Mouse (Mus musculus): ENCODE measurements around the gene Isy1. TPM values are rescaled to one million over a fixed set of nuclear protein-coding genes. Genes with fewer than 3 reads are reported as not detected.

Gene Isy1
- polyA plus RNA-seq, 1 experiment from 2014 or later = 50.7 TPM

DNA sequence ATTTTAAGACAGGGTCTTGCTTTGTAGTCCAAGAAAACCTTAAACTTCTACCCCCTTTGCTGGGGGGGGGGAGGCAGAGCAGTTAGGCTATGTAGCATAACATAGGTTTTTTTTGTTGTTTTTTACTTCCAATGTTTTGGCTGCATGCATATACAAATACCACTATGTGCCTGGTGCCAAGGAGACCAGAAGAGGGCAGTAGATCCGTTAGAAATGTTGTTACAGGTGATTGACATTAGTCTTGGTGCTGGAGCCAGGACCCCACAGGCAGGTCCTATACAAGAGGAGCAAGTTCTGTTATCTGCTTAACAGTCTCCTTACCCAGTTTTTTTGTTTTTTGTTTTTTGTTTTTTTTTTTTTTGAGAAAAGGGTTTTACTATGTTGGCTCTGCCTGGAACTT is 3.7 kb upstream of the Isy1 start:
- 24% methylated on average over 1 of the region's 1 CpGs for WGBS
- H3K9me3 ChIP-seq = no peaks in the 10 kb centered on the region
- peaks cover 25% of the 10 kb centered on the region for H3K4me1 ChIP-seq (replicated peaks)
- no peak for DNase-seq (ENCODE audit: low spot score)
- H3K4me3 ChIP-seq = no peak overlapping the region
- H3K27me3 ChIP-seq (ENCODE audit: insufficient read depth, poor library complexity, severe bottlenecking) = no peaks in the 10 kb centered on the region
- H3K36me3 ChIP-seq = peaks cover 61% of the 10 kb centered on the region
- H3K27ac ChIP-seq = no peak overlapping the region

DNA sequence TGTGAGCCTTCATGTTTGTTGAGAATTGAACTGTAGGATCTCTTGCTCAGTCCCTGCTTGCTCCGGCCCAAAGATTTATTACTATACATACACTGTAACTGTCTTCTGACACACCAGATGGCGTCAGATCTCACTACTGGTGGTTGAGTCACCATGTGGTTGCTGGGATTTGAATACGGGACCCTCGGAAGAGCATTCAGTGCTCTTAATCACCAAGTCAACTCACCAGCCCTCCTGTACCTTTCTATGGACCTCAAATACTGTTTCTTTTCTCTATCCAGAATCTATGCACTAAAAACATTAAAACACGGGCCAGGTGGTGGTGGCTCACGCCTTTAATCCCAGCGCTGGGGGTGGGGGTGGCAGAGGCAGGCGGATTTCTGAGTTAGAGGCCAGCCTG is 3.0 kb upstream of the Isy1 start:
- no peaks in the 10 kb centered on the region for H3K9me3 ChIP-seq
- no peak overlapping the region for H3K4me3 ChIP-seq
- 86% methylated on average over 8 of the region's 8 CpGs for WGBS
- peaks cover 24% of the 10 kb centered on the region for H3K4me1 ChIP-seq (replicated peaks)
- no peak overlapping the region for H3K27ac ChIP-seq
- no peak for DNase-seq (ENCODE audit: low spot score)
- no peaks in the 10 kb centered on the region for H3K27me3 ChIP-seq (ENCODE audit: insufficient read depth, poor library complexity, severe bottlenecking)
- peaks cover 58% of the 10 kb centered on the region for H3K36me3 ChIP-seq

DNA sequence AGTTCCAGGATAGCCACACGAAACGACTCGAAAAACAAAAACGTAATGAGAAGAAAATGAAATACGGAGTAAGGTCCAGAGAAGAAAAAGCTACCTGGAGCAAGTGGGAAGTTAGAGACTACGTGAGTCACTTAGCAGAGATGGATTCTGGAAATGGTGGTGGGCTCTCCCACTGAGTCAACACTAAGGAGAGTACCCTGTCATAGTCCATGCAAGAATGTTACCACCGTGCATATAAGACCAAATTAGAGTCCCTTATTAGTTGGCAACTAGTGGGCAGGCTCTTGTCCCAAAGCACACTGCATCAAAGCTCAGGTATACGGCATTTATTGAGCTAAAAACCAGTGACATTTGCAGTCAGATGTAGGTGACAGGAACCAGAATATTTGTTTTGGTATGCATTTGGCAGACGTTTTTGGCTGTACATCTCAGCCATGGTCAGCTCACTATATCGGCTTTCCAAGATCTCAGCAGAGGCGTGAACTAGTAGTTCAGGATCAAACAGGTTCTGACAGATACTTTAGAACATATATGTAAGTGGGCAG is 1.3 kb upstream of the Isy1 start:
- Histone ChIP-seq H3K27ac (no peak overlapping the region), H3K4me3 (no peak overlapping the region), H3K9me3 (no peaks in the 10 kb centered on the region), H3K4me1 (replicated peaks) (peaks cover 23% of the 10 kb centered on the region), H3K36me3 (peaks cover 56% of the 10 kb centered on the region), H3K27me3 (ENCODE audit: insufficient read depth, poor library complexity, severe bottlenecking) (no peaks in the 10 kb centered on the region)
- 64% methylated on average over 11 of the region's 11 CpGs for WGBS
- no peak for DNase-seq (ENCODE audit: low spot score)

DNA sequence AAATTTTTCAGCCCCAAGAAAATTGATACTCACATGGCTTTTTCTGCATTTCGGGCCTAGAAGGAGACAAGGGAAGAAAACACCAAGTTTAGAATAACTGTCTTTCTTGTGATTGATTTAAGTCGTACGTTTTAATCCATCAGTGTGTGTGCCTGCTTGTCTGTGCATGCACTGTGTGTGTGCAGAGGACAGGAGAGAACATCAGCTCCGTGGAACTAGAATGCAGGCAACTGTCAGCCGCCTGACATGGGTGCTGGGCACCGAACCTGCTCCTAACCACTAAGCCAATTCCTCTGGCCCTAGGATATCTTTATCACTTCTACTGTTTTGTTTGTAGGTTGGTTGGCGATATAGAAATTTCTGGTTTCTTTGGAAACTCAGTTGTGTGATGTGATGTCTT is 2.9 kb downstream of the Isy1 start, which contains the start of gene Gm45140:
TSS of gene Gm45140 (minus strand) at position 101 of the 400 bp plus-strand sequence.
- peaks cover 23% of the 10 kb centered on the region for H3K4me1 ChIP-seq (replicated peaks)
- peaks cover 56% of the 10 kb centered on the region for H3K36me3 ChIP-seq
- H3K9me3 ChIP-seq = no peaks in the 10 kb centered on the region
- DNase-seq (ENCODE audit: low spot score) = no peak
- no peak within 1 kb of the TSS for H3K27ac ChIP-seq
- WGBS = 95% methylated on average over 7 of the region's 7 CpGs
- H3K4me3 ChIP-seq = no peak within 1 kb of the TSS
- no peaks in the 10 kb centered on the region for H3K27me3 ChIP-seq (ENCODE audit: insufficient read depth, poor library complexity, severe bottlenecking)

DNA sequence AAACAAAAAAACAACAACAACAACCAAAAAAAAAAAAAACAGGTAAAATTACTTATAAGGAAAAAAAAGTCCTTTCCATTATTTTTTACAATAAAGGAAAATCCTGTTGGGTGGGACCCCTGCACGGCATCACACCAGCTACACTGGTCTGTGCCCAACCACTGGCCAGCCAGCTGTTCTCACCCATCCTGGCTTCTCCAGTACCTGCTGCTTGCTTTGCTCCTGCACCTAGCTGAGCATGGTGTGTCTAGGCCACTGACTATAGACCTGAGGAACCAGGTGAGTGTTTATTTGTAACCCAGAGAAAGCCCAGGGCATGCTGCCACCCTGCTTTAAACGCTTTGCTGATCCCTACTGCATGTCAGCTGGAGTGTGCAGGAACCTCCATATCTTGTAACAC is 18.2 kb downstream of the Isy1 start:
- WGBS = 94% methylated on average over 2 of the region's 2 CpGs

DNA sequence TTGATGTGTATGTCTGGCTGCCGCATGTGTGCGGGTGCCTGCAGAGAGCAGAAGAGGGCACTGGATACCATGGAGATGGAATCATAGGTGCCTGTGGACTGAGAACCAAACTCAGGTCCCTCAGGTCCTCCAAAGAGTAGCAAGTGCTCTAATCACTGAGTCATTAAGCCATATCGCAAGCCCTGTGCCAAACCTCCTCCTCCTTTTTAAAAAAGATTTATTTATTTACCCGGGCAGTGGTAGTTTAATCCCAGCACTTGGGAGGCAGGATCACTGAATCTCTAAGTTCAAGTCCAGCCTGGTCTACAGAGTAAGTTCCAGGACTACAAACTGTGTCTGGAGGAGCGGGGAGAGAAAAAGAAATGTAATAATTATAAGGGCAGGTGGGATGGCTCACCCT is 24.1 kb downstream of the Isy1 start:
- H3K36me3 ChIP-seq = peaks cover 62% of the 10 kb centered on the region
- no peaks in the 10 kb centered on the region for H3K9me3 ChIP-seq
- H3K4me3 ChIP-seq = no peak overlapping the region
- no peak for DNase-seq (ENCODE audit: low spot score)
- peaks cover 31% of the 10 kb centered on the region for H3K4me1 ChIP-seq (replicated peaks)
- WGBS = 95% methylated on average over 5 of the region's 5 CpGs
- H3K27ac ChIP-seq = no peak overlapping the region
- H3K27me3 ChIP-seq (ENCODE audit: insufficient read depth, poor library complexity, severe bottlenecking) = peaks cover 11% of the 10 kb centered on the region; the same call in 1 of the 2 replicates

More for the DNA sequence above, 18.2 kb downstream of the Isy1 start:
- H3K27me3 ChIP-seq (ENCODE audit: insufficient read depth, poor library complexity, severe bottlenecking) = no peaks in the 10 kb centered on the region
- H3K9me3 ChIP-seq = no peaks in the 10 kb centered on the region
- H3K27ac ChIP-seq = no peak overlapping the region
- DNase-seq (ENCODE audit: low spot score) = no peak
- H3K4me1 ChIP-seq (replicated peaks) = no peaks in the 10 kb centered on the region
- peaks cover 99% of the 10 kb centered on the region for H3K36me3 ChIP-seq
- H3K4me3 ChIP-seq = no peak overlapping the region

DNA sequence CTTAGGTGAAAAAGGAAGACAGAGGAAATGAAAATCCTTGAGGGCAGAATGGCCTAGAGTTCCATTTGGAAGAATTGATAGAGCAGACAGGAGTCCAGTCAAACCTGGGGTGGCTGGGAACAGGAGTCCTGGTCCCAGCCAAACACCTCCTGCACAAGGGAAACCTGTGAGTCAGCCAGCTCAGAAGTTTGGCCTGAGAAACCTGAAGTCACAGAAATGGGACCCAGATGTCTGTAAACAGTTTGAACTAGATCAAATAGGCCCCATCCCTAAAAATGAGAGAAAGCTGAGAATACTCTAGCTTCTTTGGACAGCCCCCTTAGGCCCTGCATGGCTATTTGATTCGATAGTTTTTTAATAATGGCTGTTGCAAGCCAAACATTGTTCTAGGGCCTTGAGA is 25.9 kb downstream of the Isy1 start:
- WGBS = 81% methylated on average over 1 of the region's 1 CpGs

DNA sequence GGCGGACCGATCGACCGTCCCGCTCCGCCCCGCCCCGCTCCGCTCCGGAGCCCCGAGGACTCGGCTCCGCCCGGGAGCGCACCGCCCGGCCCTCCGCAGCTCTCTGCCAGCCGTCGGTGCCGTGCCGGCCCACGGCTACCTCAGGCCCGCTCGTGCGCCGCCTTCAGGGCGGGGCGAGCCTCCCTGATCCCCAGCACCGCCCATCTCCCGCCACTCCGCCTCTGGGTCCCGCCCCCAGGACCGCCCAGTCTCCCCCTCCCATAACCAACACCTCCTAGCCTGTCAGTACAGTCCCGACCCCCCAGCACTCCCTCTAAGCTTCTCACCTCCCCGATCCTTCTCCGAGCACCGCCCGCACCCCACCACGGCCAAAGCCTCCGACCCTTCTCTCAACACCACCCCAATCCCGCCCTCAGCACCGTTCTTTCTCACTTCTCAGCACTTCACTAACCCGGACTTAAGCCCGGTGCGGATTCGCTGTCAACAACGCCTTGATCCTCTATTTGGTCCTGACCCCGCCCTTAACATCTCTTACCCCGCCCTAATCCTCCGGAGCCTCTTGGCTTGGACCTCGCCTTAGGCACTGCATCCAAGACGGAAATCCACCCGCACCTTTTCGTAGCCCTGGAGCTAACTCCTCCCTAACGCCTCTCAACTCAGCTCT is 26.8 kb downstream of the Isy1 start, which contains the start of gene Rab43:
TSS of gene Rab43 (minus strand) at position 490 of the 664 bp plus-strand sequence.
- peak within 1 kb of the TSS; percentile 86 for H3K27ac ChIP-seq
- H3K9me3 ChIP-seq = no peaks in the 10 kb centered on the region
- peaks cover 34% of the 10 kb centered on the region for H3K4me1 ChIP-seq (replicated peaks)
- 1% methylated on average over 56 of the region's 56 CpGs for WGBS
- peaks cover 35% of the 10 kb centered on the region for H3K36me3 ChIP-seq
- peaks cover 11% of the 10 kb centered on the region; the same call in 1 of the 2 replicates for H3K27me3 ChIP-seq (ENCODE audit: insufficient read depth, poor library complexity, severe bottlenecking)
- peak; percentile 90 for DNase-seq (ENCODE audit: low spot score)
- peak within 1 kb of the TSS; percentile 75 for H3K4me3 ChIP-seq

More for the DNA sequence above, 25.9 kb downstream of the Isy1 start:
- DNase-seq (ENCODE audit: low spot score) = no peak
- H3K27me3 ChIP-seq (ENCODE audit: insufficient read depth, poor library complexity, severe bottlenecking) = peaks cover 11% of the 10 kb centered on the region; the same call in 1 of the 2 replicates
- H3K36me3 ChIP-seq = peaks cover 43% of the 10 kb centered on the region
- H3K4me1 ChIP-seq (replicated peaks) = peaks cover 32% of the 10 kb centered on the region
- no peaks in the 10 kb centered on the region for H3K9me3 ChIP-seq
- no peak overlapping the region for H3K27ac ChIP-seq
- peak overlapping the region; percentile 75 for H3K4me3 ChIP-seq

DNA sequence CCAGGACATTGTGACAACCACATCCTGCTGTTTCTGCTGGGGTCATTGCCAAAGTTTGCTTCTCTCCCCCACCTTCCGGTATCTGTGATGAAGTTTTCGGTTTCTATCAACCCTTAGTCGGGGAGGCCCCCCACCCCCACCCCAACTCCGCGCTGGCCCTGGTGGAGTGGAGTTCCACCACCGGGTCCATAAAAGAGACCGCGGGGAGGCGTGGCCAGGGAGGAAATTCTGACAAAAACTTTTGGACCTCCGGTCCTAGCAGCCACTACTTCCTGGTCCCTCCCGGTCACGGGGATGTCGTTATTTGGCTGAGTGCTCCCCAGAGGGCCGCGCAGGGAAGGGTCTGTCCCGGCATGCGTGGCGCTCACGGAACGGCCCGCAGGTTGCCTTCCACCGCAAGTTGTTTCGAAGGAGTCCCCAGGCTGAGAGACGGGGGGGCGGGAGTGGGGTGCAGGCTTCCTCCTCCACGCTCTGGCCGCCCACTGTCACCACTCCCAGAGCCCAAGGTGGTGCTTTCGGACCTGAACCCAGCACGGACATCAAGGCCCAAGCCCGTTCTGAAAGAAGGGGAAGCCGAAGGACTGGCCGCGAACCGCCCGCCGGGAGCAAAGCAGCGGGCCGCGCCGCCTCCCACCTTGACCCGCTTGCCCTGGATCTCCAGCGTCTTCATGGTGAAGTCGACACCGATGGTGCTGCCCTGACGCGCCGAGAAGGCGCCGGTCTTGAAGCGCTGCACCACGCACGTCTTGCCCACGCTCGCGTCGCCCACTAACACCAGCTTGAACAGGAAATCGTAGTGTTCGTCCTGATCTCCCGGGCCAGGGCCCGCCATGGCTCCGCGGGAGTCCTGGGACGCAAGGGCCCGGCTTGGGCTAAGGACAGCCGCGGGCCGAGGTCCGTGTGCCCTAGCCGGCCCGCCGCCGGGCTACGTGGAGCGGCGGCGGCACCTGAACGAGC is 27.6 kb downstream of the Isy1 start:
- Histone ChIP-seq H3K4me3 (peak overlapping the region; percentile 75), H3K9me3 (no peaks in the 10 kb centered on the region), H3K36me3 (peaks cover 27% of the 10 kb centered on the region), H3K27me3 (ENCODE audit: insufficient read depth, poor library complexity, severe bottlenecking) (peaks cover 11% of the 10 kb centered on the region; the same call in 1 of the 2 replicates), H3K27ac (peak overlapping the region; percentile 86), H3K4me1 (replicated peaks) (peaks cover 36% of the 10 kb centered on the region)
- peak; percentile 39 for DNase-seq (ENCODE audit: low spot score)
- WGBS = 1% methylated on average over 77 of the region's 77 CpGs

DNA sequence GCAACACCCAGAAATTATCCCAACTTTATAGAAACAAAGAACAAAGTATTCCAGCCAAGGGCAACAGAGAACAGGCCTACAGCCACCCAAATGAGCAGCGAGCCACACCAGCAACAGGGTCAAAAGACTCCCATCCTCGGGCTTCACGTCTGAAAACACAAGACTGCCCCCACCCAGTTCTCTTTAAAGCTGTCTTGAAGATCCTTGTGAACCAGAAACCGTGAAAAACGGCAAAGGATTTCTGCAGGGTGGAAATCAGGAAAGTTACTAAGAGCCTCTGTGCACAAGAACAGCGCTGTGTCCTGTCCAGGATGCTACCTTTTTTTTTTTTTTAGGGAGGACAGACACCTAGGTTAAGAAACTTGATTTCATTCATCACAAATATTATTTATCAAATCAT is 28.3 kb downstream of the Isy1 start:
- Histone ChIP-seq H3K36me3 (peaks cover 22% of the 10 kb centered on the region), H3K9me3 (no peaks in the 10 kb centered on the region), H3K27me3 (ENCODE audit: insufficient read depth, poor library complexity, severe bottlenecking) (peaks cover 11% of the 10 kb centered on the region; the same call in 1 of the 2 replicates), H3K4me1 (replicated peaks) (peaks cover 36% of the 10 kb centered on the region), H3K4me3 (peak overlapping the region; percentile 75), H3K27ac (no peak overlapping the region)
- DNase-seq (ENCODE audit: low spot score) = no peak
- 43% methylated on average over 6 of the region's 6 CpGs for WGBS

DNA sequence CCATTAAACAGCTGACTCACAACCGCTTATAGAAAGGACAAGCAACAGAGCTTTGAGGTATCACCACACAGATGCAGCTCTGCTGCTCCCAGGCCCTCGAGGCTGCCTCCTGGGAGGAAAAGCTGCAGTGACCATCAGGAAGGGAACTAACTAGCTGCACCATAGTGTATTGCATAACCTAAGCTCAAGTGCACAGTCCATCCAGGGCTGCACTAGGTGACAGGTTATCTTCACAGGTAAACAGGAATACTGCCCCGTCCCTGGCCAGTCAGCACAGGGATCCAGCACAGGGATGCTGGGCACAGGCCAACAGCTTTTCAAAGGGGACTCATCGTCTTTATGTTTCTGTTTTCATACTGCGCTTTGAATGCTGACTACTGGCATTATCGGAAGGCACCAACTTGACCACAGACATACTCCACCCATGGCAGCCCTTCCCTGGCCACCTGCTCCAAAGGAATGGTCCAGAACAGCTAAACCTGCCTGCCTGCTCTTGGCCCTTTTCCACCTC is 28.9 kb downstream of the Isy1 start:
- Histone ChIP-seq H3K4me1 (replicated peaks) (peaks cover 36% of the 10 kb centered on the region), H3K4me3 (peak overlapping the region; percentile 1; the same call in 1 of the 2 replicates), H3K36me3 (peaks cover 19% of the 10 kb centered on the region), H3K9me3 (no peaks in the 10 kb centered on the region), H3K27ac (no peak overlapping the region), H3K27me3 (ENCODE audit: insufficient read depth, poor library complexity, severe bottlenecking) (peaks cover 11% of the 10 kb centered on the region; the same call in 1 of the 2 replicates)
- WGBS = 89% methylated on average over 6 of the region's 6 CpGs
- DNase-seq (ENCODE audit: low spot score) = no peak

DNA sequence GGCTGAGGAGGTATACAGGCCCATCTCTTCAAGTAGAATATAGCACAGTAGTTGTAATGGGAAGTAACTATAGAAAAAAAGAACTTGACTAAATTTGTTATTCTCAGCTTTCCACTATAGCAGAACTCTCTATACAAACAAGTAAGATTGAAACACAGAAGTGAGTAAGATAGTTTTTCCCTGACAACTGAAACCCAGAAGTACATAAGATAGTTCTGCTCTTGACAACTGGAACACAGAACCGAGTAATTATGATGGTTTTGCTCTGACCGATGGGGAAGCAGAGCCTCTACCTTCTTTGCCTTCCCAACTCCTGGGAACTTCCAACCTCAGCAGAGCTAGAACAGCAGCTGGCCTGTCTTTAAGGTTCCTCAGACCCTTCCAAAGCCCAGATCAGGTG is 29.5 kb downstream of the Isy1 start:
- Histone ChIP-seq H3K36me3 (peaks cover 20% of the 10 kb centered on the region), H3K27ac (no peak overlapping the region), H3K27me3 (ENCODE audit: insufficient read depth, poor library complexity, severe bottlenecking) (peaks cover 11% of the 10 kb centered on the region; the same call in 1 of the 2 replicates), H3K4me1 (replicated peaks) (peaks cover 36% of the 10 kb centered on the region), H3K9me3 (no peaks in the 10 kb centered on the region), H3K4me3 (no peak overlapping the region)
- no peak for DNase-seq (ENCODE audit: low spot score)
- 91% methylated on average over 2 of the region's 2 CpGs for WGBS

Measured in hindbrain, embryonic 10.5 days (tissue).